Mouse (Mus musculus) limb, embryonic 10.5 days (tissue): ENCODE results near the gene 4930523C07Rik. TPM values are rescaled to one million over a fixed set of nuclear protein-coding genes. Genes with fewer than 3 reads are reported as not detected.

Source experiments
- DNase-seq: peaks from one replicate; pipeline ENCODE4 v3.0.0-alpha.2; 2017; ENCODE audit warnings: low spot score
- H3K27ac ChIP-seq: fragments of 300-500 bp; sonication (generic); 2 replicates; pipeline ENCODE4 v1.5.1; 2016; ENCODE audit warnings: mild to moderate bottlenecking
- H3K27me3 ChIP-seq: fragments of 300-500 bp; sonication (generic); 2 replicates; pipeline ENCODE4 v1.6.1; 2016; ENCODE audit warnings: low read depth, mild to moderate bottlenecking; ENCODE audit not compliant: poor library complexity, severe bottlenecking
- H3K36me3 ChIP-seq: fragments of 300-500 bp; sonication (generic); 2 replicates; pipeline ENCODE4 v1.6.1; 2016; ENCODE audit warnings: mild to moderate bottlenecking, moderate library complexity
- H3K4me1 ChIP-seq: fragments of 300-500 bp; sonication (generic); 2 replicates; pipeline ENCODE4 v1.6.1; 2016
- H3K4me3 ChIP-seq: fragments of 300-500 bp; sonication (generic); 2 replicates; pipeline ENCODE4 v1.5.1; 2016; ENCODE audit warnings: mild to moderate bottlenecking, moderate library complexity
- H3K9me3 ChIP-seq: fragments of 300-500 bp; sonication (generic); replicated peaks from 2 replicates; pipeline ENCODE4 v1.6.1; 2016; ENCODE audit warnings: mild to moderate bottlenecking
- WGBS: fragments of 180-500 bp; shearing (Covaris S2); methylation state at CpG from one replicate; pipeline ENCODE4 v1.1.7; 2016; 5-methylcytosine and 5-hydroxymethylcytosine counted together
- polyA plus RNA-seq: library from polyadenylated mRNA; unstranded; fragments of >200 nt; fragmentation: Nextera tagmentation; extraction: Ambion mirVana; gene quantifications from 2 replicates; pipeline ENCODE4 v1.2.1, GENCODE M21; 2016

4930523C07Rik gene
- polyA plus RNA-seq, 1 experiment from 2014 or later: 2.8 TPM

DNA sequence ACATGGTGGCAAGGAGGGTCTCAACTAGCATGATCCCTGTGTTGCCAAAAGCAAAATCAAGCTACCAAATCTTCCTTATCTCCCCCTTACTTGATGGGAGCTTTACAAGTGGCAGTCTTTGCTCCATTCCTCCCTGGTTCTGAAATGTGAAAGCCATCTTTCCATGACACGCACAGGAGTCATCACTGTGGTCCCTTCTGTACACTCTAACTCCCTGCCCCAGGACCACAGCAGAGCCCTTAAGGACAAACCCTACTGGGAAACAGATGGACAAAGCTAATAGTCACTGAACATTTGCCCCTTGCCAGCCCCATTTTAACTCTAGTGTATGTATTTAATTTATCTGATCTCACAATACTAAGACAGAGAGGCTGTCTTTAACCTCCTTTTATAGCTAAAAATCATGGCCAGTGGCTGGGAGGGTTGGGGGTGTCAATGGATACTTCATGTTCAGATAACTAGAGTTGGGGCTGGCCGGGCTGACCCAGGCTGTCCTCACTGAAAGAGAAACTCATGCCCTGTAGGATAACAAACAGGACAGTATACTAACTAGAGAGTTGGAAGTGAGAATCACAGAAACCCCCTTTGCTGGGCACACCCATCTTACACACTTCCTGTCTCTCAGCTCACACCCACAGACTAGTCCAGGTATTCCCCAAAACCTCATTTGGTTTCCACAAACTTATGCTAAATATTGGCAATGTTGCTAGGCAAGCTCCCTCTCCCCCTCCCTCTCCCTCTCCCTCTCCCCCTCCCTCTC lies 8.6 kb downstream of the 4930523C07Rik start:
- DNase-seq: no peak
- whole genome bisulfite sequencing: 83% methylated on average over 2 of the region's 2 CpGs
- no peak overlapping the region for H3K4me3 ChIP-seq
- H3K36me3 ChIP-seq: no peaks in the 10 kb centered on the region
- H3K27ac ChIP-seq: no peak overlapping the region
- H3K27me3 ChIP-seq: no peaks in the 10 kb centered on the region
- H3K4me1 ChIP-seq: no peaks in the 10 kb centered on the region
- H3K9me3 ChIP-seq: no peaks in the 10 kb centered on the region

DNA sequence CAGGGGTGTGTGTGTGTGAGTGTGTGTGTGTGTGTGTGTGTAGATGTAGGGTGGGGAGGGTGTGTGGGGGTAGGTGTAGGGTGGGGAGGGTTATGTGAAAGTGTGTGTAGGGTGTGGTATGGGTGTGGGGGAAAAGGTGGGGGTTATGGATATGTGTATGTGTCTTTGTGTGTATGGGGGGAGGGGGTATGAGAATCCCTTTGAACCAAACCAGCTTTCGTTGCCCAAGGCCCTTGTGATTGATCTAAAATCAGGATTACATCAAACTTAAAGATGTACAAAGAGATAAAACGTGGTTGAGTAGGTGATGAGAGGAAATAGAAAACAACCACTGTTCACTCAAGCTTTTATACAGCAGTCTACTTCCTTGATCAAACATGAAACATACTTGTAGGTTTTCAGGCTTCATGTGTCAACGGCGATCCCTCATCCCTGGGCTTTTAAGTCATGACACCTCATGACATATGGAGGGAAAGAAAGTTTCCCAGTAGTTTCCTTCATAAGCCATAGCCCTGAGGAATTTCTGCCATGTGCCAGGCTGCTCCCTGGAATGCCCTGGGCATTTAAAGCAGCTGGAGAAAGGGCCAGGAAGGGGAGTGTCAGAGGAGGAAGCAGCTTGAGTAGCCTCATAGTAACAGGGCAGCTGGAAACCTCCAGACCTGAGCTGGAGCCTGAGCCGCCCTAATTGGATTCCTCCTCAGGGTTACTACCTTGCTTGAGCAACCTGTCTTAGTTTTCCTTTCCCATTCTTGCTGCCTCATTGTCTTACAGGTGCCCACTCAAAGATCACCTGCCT lies 9.5 kb downstream of the 4930523C07Rik start:
- Histone ChIP-seq H3K9me3 (no peaks in the 10 kb centered on the region), H3K4me1 (no peaks in the 10 kb centered on the region), H3K27ac (no peak overlapping the region), H3K36me3 (no peaks in the 10 kb centered on the region), H3K4me3 (no peak overlapping the region), H3K27me3 (no peaks in the 10 kb centered on the region)
- 85% methylated on average over 5 of the region's 5 CpGs for WGBS
- no peak for DNase-seq

DNA sequence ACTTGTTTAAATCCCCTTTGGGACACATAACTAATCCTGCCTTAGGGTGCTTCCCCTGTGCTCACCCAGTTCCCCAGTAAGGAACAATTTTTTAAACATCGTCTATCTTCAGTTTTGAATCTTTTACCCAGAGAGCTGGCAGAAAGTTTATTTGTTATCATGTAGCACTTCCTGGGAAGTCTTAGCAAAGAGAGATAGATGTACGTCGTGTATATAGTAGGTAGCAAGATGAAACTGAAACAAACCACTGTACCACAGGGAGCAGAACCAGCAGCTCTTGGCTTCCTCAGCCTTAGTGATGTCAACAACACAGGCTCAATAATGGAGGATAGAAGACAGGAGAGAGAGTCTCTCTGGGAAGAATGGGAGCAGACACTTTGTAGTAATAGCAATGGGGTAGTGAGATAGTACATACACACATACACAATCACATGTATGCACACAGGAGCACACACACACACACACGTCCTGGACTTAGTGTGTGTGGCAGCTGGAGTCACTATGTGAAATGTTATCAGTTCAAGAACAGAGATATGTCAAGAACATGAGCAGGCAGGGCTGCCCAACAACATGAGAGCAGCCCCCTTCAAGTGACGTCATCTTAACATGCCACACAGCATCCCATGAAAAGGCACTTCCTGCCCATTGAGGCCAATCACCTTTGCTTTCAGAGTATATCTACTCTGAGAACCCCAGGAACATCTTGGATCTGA lies 10.3 kb downstream of the 4930523C07Rik start:
- no peaks in the 10 kb centered on the region for H3K27me3 ChIP-seq
- DNase-seq: no peak
- no peak overlapping the region for H3K27ac ChIP-seq
- WGBS: 91% methylated on average over 5 of the region's 5 CpGs
- no peak overlapping the region for H3K4me3 ChIP-seq
- no peaks in the 10 kb centered on the region for H3K36me3 ChIP-seq
- H3K4me1 ChIP-seq: no peaks in the 10 kb centered on the region
- no peaks in the 10 kb centered on the region for H3K9me3 ChIP-seq

DNA sequence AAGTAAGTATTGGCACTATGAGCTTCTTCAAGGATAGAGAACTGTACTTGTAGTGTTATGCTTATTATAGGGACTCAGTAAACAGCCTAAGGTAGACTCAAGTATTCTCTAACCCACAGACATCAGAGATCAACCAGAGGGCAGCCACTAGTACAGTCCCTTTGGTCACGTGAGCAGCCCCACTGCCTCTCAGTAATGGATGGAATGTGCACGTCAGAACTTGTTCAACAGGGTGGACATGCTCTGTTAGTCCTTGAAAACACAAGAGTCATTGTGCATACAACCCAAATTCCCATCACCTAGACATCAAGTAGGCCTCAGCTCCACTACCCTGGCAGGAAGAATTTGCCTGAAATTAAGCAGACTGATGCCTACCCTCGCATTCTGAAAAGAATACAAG lies 13.5 kb downstream of the 4930523C07Rik start:
- Histone ChIP-seq H3K27ac (no peak overlapping the region), H3K27me3 (no peaks in the 10 kb centered on the region), H3K4me3 (no peak overlapping the region), H3K9me3 (no peaks in the 10 kb centered on the region), H3K4me1 (no peaks in the 10 kb centered on the region), H3K36me3 (no peaks in the 10 kb centered on the region)
- WGBS: 76% methylated on average over 3 of the region's 3 CpGs
- DNase-seq: no peak

DNA sequence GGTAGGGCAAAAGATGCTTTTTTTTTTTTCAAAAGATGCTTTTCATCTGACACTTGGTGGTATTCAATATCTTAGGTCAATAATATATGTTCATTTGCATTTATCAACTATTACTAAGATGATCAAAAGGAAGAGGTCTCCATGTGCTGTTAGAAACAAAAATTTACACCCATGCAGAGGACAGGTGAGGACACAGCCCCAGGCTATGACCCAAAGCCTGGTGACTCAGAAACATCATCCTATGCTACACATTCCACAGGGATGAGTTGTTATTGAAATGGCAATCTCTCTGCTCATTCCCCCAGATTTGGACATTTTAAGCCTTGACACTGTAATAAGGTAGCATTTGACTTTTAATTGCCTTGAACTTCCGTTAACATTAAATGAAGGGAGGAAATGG lies 15.7 kb downstream of the 4930523C07Rik start:
- no peaks in the 10 kb centered on the region for H3K27me3 ChIP-seq
- no peaks in the 10 kb centered on the region for H3K36me3 ChIP-seq
- H3K27ac ChIP-seq: no peak overlapping the region
- WGBS: 75% methylated on average over 1 of the region's 1 CpGs
- no peak for DNase-seq
- H3K9me3 ChIP-seq: no peaks in the 10 kb centered on the region
- no peaks in the 10 kb centered on the region for H3K4me1 ChIP-seq
- H3K4me3 ChIP-seq: no peak overlapping the region

DNA sequence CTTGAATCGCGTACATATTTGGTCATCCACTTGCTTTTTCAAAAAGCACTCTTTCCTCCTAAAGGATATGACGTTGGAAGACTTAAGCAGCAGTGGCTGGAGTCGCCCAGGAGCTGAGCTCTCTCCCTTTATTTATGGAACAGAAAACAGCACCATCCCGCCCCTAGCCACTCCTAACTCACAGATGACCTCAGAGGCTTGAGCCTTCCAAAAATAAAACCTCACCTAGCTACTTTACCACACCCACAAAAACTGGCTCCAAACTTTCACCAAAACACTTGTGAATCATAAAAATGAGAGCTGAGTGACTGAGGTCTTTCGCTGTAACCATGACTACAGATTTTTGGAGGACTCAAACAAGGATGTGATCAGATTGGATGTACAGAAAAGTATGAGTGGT lies 16.4 kb downstream of the 4930523C07Rik start:
- 79% methylated on average over 6 of the region's 6 CpGs for WGBS
- Histone ChIP-seq H3K27ac (no peak overlapping the region), H3K4me3 (no peak overlapping the region), H3K4me1 (no peaks in the 10 kb centered on the region), H3K9me3 (no peaks in the 10 kb centered on the region), H3K27me3 (no peaks in the 10 kb centered on the region), H3K36me3 (no peaks in the 10 kb centered on the region)
- no peak for DNase-seq

DNA sequence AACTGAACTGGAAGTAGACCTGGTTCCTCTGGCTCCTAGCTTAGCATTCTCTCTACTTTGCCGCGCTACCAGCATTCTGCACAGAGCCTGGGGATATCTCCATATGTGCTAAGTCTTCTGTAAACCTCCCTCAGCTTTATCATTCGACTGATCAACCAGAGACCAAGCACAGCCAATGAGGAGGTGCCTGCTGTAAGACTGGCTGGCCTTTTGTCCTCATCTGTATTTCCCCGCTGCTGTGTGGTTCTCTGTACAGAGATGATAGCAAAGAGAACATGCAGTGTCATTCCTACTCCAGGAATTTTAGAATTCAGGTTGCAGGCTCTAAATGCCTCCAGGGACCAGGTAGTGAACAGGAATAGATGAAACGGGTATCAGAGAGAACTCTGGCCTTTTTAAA lies 17.1 kb downstream of the 4930523C07Rik start:
- DNase-seq: no peak
- no peaks in the 10 kb centered on the region for H3K27me3 ChIP-seq
- H3K4me1 ChIP-seq: no peaks in the 10 kb centered on the region
- H3K9me3 ChIP-seq: no peaks in the 10 kb centered on the region
- 87% methylated on average over 5 of the region's 5 CpGs for WGBS
- H3K4me3 ChIP-seq: no peak overlapping the region
- no peaks in the 10 kb centered on the region for H3K36me3 ChIP-seq
- H3K27ac ChIP-seq: no peak overlapping the region

DNA sequence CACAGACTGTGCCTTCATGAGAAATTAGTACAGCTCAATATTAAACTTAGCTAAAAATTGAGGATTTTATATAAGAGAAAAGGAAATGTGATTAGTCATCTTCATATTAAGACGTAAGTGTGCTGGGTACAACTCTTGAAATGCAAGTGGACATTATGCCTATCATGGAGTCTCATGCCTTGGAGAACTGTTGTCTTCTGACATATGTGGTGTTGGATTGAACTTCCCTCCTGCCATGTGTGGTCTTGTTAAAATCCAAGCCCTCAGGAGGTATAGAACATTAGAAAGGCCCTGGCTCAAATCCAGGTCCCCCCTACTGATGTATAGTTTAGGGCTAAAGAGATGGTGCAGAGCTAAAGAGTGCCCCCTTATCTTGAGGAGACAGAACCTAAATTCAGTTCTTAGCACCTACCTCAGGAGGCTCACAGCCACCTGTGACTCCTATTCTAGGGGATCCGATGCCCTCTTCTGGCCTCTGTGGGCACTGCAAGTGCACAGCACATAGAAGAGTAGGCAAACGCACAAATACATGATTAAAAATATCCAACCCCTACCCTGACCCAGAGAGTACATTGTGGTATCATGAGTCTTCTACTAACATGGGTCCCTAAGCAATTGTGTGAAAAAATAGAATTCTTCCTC lies 17.7 kb downstream of the 4930523C07Rik start:
- no peak overlapping the region for H3K4me3 ChIP-seq
- H3K9me3 ChIP-seq: no peaks in the 10 kb centered on the region
- no peak overlapping the region for H3K27ac ChIP-seq
- no peaks in the 10 kb centered on the region for H3K27me3 ChIP-seq
- H3K4me1 ChIP-seq: no peaks in the 10 kb centered on the region
- no peaks in the 10 kb centered on the region for H3K36me3 ChIP-seq
- 54% methylated on average over 3 of the region's 3 CpGs for WGBS
- no peak for DNase-seq

DNA sequence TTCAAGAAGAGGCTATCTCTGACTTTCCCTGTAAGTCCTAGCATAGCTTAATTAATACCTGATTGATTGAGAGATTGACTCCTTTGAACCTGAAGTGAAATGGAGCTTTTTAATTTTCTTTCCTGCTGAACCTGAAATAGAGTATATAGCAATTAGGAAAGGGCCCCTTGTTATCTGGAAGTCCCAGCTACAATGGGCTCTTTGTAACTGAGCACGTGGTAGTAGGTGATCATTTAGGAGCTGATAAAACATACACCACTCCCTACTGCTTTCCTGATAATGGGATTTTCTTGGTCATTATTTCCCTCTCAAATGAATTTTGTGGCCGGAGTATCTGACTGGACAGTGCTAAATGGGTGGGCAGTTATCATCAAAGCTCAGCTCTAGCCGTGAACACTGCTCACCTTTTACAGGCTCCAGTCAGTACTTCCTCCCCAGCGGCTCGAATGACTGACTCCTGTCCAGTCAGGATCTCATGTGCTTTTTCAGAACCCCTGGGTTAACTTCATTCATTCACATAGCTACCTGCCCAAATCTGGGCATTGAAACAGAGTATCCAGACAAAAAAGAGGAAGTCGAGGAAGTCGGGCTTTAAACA lies 20.5 kb downstream of the 4930523C07Rik start:
- no peak for DNase-seq
- H3K27me3 ChIP-seq: no peaks in the 10 kb centered on the region
- H3K36me3 ChIP-seq: no peaks in the 10 kb centered on the region
- 86% methylated on average over 7 of the region's 7 CpGs for WGBS
- H3K4me3 ChIP-seq: no peak overlapping the region
- no peaks in the 10 kb centered on the region for H3K4me1 ChIP-seq
- H3K27ac ChIP-seq: no peak overlapping the region
- no peaks in the 10 kb centered on the region for H3K9me3 ChIP-seq

DNA sequence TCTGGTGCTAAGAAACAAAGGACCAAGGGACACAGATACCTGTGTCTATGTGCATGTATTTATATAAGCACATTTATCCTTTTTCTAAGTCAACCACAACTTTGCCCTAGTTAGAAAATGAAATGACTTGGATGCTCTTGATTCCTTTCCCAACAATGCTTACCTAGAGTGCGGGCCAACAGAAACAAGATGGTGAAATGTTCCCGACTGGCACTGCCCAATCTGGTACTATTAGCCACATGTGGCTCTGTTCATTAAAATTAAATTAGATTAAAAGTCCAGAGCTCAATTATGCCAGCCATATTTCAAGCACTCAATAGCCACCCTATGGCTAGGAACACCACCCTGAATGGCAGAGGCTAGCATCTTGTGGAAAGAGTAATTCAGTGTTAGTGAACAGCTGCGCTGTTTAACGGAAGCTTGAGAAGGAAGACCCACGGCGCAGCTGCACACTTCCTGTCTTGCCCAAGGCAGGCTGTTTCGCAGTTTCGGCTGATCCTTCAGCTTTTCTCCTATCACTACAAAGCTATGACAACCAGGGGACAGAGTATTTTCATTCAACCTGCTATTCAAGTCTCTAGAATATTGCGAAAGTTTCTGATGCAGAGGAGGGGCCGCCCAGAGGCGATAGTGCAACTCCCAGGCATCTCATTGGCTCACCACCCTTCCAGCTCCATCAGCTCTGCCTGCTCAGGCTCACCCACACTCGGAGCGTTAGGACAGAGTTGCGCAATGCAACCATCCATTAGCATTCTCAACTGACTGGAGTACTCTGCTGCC lies 34.9 kb downstream of the 4930523C07Rik start:
- H3K4me1 ChIP-seq: 0 out of 2 replicates have a peak, but pooled peaks cover 3% of the 10 kb centered on the region
- no peak overlapping the region for H3K4me3 ChIP-seq
- no peaks in the 10 kb centered on the region for H3K36me3 ChIP-seq
- DNase-seq: no peak
- H3K9me3 ChIP-seq: no peaks in the 10 kb centered on the region
- WGBS: 77% methylated on average over 14 of the region's 14 CpGs
- H3K27me3 ChIP-seq: no peaks in the 10 kb centered on the region
- no peak overlapping the region for H3K27ac ChIP-seq

DNA sequence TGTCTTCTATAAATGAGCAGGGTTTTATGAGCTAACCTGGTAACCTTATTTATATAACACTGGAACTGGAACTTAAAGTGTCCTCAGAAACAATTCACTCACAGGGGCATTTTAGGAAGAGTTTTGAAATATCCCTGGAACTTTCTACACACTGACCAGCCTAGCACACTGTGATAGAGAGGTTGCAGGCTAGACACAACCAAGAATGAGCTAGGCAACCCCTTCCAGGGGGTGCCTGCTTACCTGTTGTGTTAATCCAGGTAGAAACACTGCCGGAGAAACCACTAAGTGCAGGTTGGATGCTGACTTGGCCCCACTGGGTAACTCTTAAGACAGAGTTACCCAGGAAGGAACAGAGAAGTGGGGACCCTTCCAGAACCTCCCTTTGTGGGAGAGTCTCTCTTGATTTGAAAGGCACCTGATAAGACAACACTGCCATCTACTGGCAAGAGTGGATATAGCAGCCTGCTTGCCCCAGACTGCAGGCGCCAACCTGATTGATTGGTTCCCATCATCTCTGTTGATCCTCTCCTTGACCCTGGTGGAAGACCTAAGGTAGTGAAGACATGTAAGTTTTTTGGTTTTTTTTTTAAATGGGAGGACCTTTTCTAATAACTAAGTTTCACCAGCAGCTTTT lies 36.7 kb downstream of the 4930523C07Rik start:
- Histone ChIP-seq H3K4me3 (no peak overlapping the region), H3K4me1 (0 out of 2 replicates have a peak, but pooled peaks cover 3% of the 10 kb centered on the region), H3K27ac (no peak overlapping the region), H3K36me3 (no peaks in the 10 kb centered on the region), H3K9me3 (no peaks in the 10 kb centered on the region), H3K27me3 (no peaks in the 10 kb centered on the region)
- peak; percentile 84 for DNase-seq
- WGBS: 17% methylated on average over 2 of the region's 2 CpGs
